Mouse (Mus musculus) heart, postnatal 0 days (tissue): ENCODE results near the gene Catsperd. TPM values are rescaled to one million over a fixed set of nuclear protein-coding genes. Genes with fewer than 3 reads are reported as not detected.
"Not testable (repeated sequence)": the region's sequence is repeated elsewhere in the genome, so short reads cannot be mapped to it uniquely, and the experiment has no call there.

ENCODE experiments used
- ATAC-seq: fragments of 200-750 bp; cut with Nextera tagmentation; 2 replicates; pipeline ENCODE4 v1.8.0; 2017; ENCODE audit warnings: low read depth, moderate number of reproducible peaks, moderate library complexity; ENCODE audit not compliant: insufficient read depth
- DNase-seq: peaks from one replicate; pipeline ENCODE4 v3.0.0-alpha.2; 2016; ENCODE audit warnings: low spot score
- H3K27ac ChIP-seq: fragments of 300-500 bp; sonication (generic); 2 replicates; pipeline ENCODE4 v1.5.1; 2014; ENCODE audit warnings: low read depth, mild to moderate bottlenecking
- H3K27me3 ChIP-seq: fragments of 300-500 bp; sonication (generic); 2 replicates; pipeline ENCODE4 v1.6.1; 2014; ENCODE audit warnings: low read length, mixed read lengths; ENCODE audit not compliant: control insufficient read depth, insufficient read depth
- H3K36me3 ChIP-seq: fragments of 300-500 bp; sonication (generic); replicated peaks from 2 replicates; pipeline ENCODE4 v1.6.1; 2014; ENCODE audit warnings: low read length, mixed read lengths; ENCODE audit not compliant: control insufficient read depth, insufficient read depth
- H3K4me1 ChIP-seq: fragments of 300-500 bp; sonication (generic); 2 replicates; pipeline ENCODE4 v1.6.1; 2014; ENCODE audit warnings: antibody characterized with exemption; ENCODE audit not compliant: control insufficient read depth, insufficient read depth
- H3K4me2 ChIP-seq: fragments of 300-500 bp; sonication (generic); 2 replicates; pipeline ENCODE4 v1.6.1; 2014; ENCODE audit warnings: low read depth, mild to moderate bottlenecking, low read length, moderate library complexity
- H3K4me3 ChIP-seq: fragments of 300-500 bp; sonication (generic); 2 replicates; pipeline ENCODE4 v1.5.1; 2014; ENCODE audit warnings: low read depth, low read length
- H3K9ac ChIP-seq: fragments of 300-500 bp; sonication (generic); replicated peaks from 2 replicates; pipeline ENCODE4 v1.6.1; 2014; ENCODE audit warnings: low read depth, low read length, mixed read lengths
- H3K9me3 ChIP-seq: fragments of 300-500 bp; sonication (generic); replicated peaks from 2 replicates; pipeline ENCODE4 v1.6.1; 2016; ENCODE audit warnings: low read length; ENCODE audit not compliant: control insufficient read depth
- CTCF ChIP-seq: IDR thresholded peaks from 2 replicates; pipeline ENCODE4 v1.5.1; 2016; ENCODE audit warnings: antibody characterized with exemption, control low read depth, low read depth
- EP300 ChIP-seq: IDR thresholded peaks from 2 replicates; pipeline ENCODE4 v1.6.1; 2016; ENCODE audit warnings: antibody characterized with exemption, low read depth
- WGBS: fragments of 180-500 bp; shearing (Covaris S2); extraction: QIAGEN DNeasy Blood & Tissue Kit; methylation state at CpG from one replicate; pipeline ENCODE4 v1.1.7; 2014; 5-methylcytosine and 5-hydroxymethylcytosine counted together
- polyA plus RNA-seq: library from polyadenylated mRNA; unstranded; fragments of >200 nt; fragmentation: Nextera tagmentation; extraction: Ambion mirVana; gene quantifications from 2 replicates; pipeline ENCODE4 v1.2.1, GENCODE M21; 2015
- total RNA-seq: library from RNA; depleted of rRNA; stranded (reverse); fragments of >200 nt; gene quantifications from 2 replicates; pipeline ENCODE4 v1.2.3, GENCODE M21; 2014; ENCODE audit warnings: low replicate concordance

The Catsperd gene
- total and polyA plus RNA-seq, 2 experiments from 2014 or later = 0.20 TPM; not detected in 1

GRCm38 (mm10) chr17:56611323-56611722 lies 16.6 kb upstream of the Catsperd start:
- DNase-seq (no peak), ATAC-seq (no peak)
- Histone ChIP-seq H3K9ac (no peak overlapping the region), H3K27me3 (no peaks in the 10 kb centered on the region), H3K4me2 (no peak overlapping the region), H3K4me3 (no peak overlapping the region), H3K4me1 (peaks cover 20% of the 10 kb centered on the region), H3K36me3 (peaks cover 29% of the 10 kb centered on the region), H3K27ac (no peak overlapping the region), H3K9me3 (no peaks in the 10 kb centered on the region)
- TF ChIP-seq CTCF = no peak
- no peak for TF ChIP-seq EP300
- WGBS = 53% methylated on average over 2 of the region's 2 CpGs

DNA sequence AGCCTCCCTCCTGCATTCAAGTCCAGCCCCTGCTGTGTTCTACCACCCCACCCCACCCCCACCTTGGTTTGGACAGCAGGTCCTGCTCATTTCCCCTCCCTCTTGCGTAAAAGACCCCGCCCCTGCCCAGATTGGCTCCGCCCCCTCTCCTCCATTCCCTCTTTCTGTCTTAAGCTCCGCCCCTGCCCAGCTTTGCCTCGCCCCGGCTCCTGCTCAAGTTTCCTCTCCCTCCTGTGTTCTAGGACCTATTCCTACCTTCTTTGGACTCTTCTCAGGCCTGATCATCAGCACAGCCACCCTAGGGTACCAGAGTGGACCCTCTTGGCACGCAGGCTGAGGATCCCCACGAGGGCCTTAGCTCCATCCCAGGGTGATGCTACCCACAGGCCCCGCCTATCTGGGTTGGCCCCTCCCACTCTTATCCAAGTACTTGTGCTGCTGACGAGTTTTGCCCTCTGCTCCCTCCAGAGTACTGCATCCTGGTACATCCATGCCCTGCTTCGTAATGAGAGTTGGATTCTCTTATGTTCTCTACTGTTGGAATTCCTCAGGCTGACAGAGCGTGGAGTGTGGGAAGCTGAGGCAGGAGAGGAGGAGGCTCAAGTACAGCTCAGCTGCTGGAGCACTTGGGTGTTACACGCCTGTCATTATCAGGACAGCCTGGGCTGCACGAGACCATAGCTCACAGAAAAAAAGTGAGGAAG lies 15.9 kb upstream of the Catsperd start:
- 22% methylated on average over 13 of the region's 14 CpGs for WGBS
- Histone ChIP-seq H3K9ac (no peak overlapping the region), H3K36me3 (peaks cover 28% of the 10 kb centered on the region), H3K4me2 (no peak overlapping the region), H3K27ac (no peak overlapping the region), H3K4me3 (no peak overlapping the region), H3K9me3 (no peaks in the 10 kb centered on the region), H3K27me3 (no peaks in the 10 kb centered on the region), H3K4me1 (peaks cover 20% of the 10 kb centered on the region)
- DNase-seq (no peak), ATAC-seq (no peak)
- no peak for TF ChIP-seq CTCF
- TF ChIP-seq EP300 = no peak

- not testable (repeated sequence) for H3K4me2 ChIP-seq, H3K27ac ChIP-seq, H3K27me3 ChIP-seq, H3K4me3 ChIP-seq, H3K9ac ChIP-seq, H3K9me3 ChIP-seq, DNase-seq, ATAC-seq
- WGBS = 78% methylated on average over 10 of the region's 10 CpGs
- H3K4me1 ChIP-seq = peaks cover 20% of the 10 kb centered on the region
- peaks cover 29% of the 10 kb centered on the region for H3K36me3 ChIP-seq
Measured at GRCm38 (mm10) chr17:56612565-56612939, 15.4 kb upstream of the Catsperd start.

GRCm38 (mm10) chr17:56613236-56613844 lies 14.6 kb upstream of the Catsperd start, which contains the start of gene Rpl36:
Gene Rpl36 (plus strand): TSS chr17:56613416.
- Histone ChIP-seq H3K4me3 (peak within 1 kb of the TSS; percentile 84), H3K9me3 (no peaks in the 10 kb centered on the region), H3K36me3 (peaks cover 37% of the 10 kb centered on the region), H3K4me1 (peaks cover 18% of the 10 kb centered on the region), H3K27me3 (no peaks in the 10 kb centered on the region), H3K27ac (peak within 1 kb of the TSS; percentile 87), H3K9ac (peak within 1 kb of the TSS; percentile 90), H3K4me2 (peak within 1 kb of the TSS; percentile 81)
- TF ChIP-seq EP300 = peak; percentile 45; the same call in 1 of the 2 replicates
- TF ChIP-seq CTCF = peak; percentile 95
- DNase-seq = peak; percentile 88
- peak; percentile 64 for ATAC-seq
- WGBS = under 1% methylated on average over 52 of the region's 52 CpGs

DNA sequence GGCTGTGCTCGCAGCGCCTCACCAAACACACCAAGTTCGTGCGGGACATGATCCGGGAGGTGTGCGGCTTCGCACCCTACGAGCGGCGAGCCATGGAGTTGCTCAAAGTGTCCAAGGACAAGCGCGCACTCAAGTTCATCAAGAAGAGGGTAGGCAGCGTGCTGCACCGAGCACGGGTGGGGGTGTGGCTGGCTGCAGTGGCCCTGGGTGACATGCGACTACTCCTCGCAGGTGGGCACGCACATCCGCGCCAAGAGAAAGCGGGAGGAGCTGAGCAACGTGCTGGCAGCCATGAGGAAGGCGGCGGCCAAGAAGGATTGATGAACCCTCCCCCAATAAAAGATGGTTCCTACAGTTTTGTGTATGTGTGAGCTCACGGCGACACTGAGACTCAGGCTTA lies 14.1 kb upstream of the Catsperd start:
- H3K27ac ChIP-seq = peak overlapping the region; percentile 87
- H3K9me3 ChIP-seq, DNase-seq, ATAC-seq, H3K27me3 ChIP-seq: not testable (repeated sequence)
- H3K9ac ChIP-seq = peak overlapping the region; percentile 90
- peak overlapping the region; percentile 81 for H3K4me2 ChIP-seq
- H3K36me3 ChIP-seq = peaks cover 43% of the 10 kb centered on the region
- WGBS = 0% methylated on average over 26 of the region's 26 CpGs
- H3K4me3 ChIP-seq = peak overlapping the region; percentile 84
- H3K4me1 ChIP-seq = peaks cover 13% of the 10 kb centered on the region
